Mouse (Mus musculus) limb, embryonic 14.5 days (tissue): ENCODE results near the gene Ube2v1. TPM values are rescaled to one million over a fixed set of nuclear protein-coding genes. Genes with fewer than 3 reads are reported as not detected.

Experiments used
- ATAC-seq: fragments of 200-750 bp; cut with Nextera tagmentation; 2 replicates; pipeline ENCODE4 v1.8.0; 2017; ENCODE audit warnings: low read depth, moderate number of reproducible peaks, moderate TSS enrichment; ENCODE audit not compliant: low FRiP score
- DNase-seq: peaks from one replicate; pipeline ENCODE4 v3.0.0-alpha.2; 2015; ENCODE audit warnings: low spot score
- H3K27ac ChIP-seq: fragments of 300-500 bp; sonication (generic); replicated peaks from 2 replicates; pipeline ENCODE4 v1.5.1; 2014; ENCODE audit warnings: low read depth, mild to moderate bottlenecking, low read length, moderate library complexity, mixed read lengths
- H3K27me3 ChIP-seq: fragments of 300-500 bp; sonication (generic); 2 replicates; pipeline ENCODE4 v1.6.1; 2014; ENCODE audit warnings: low read length, mixed read lengths; ENCODE audit not compliant: control insufficient read depth, insufficient read depth
- H3K36me3 ChIP-seq: fragments of 300-500 bp; sonication (generic); 2 replicates; pipeline ENCODE4 v1.6.1; 2014; ENCODE audit warnings: mild to moderate bottlenecking, low read length, moderate library complexity, mixed read lengths; ENCODE audit not compliant: control insufficient read depth, insufficient read depth
- H3K4me1 ChIP-seq: fragments of 300-500 bp; sonication (generic); 2 replicates; pipeline ENCODE4 v1.6.1; 2014; ENCODE audit warnings: antibody characterized with exemption, low read length, mixed read lengths; ENCODE audit not compliant: control insufficient read depth, insufficient read depth
- H3K4me2 ChIP-seq: fragments of 300-500 bp; sonication (generic); replicated peaks from 2 replicates; pipeline ENCODE4 v1.6.1; 2014; ENCODE audit warnings: low read depth, mild to moderate bottlenecking, low read length, moderate library complexity; ENCODE audit not compliant: severe bottlenecking
- H3K4me3 ChIP-seq: fragments of 300-500 bp; sonication (generic); replicated peaks from 2 replicates; pipeline ENCODE4 v1.5.1; 2014; ENCODE audit warnings: low read length
- H3K9ac ChIP-seq: fragments of 300-500 bp; sonication (generic); 2 replicates; pipeline ENCODE4 v1.6.1; 2014; ENCODE audit warnings: mild to moderate bottlenecking, low read depth, low read length, moderate library complexity; ENCODE audit not compliant: severe bottlenecking
- H3K9me3 ChIP-seq: fragments of 300-500 bp; sonication (generic); 2 replicates; pipeline ENCODE4 v1.6.1; 2016; ENCODE audit warnings: low read length; ENCODE audit not compliant: control insufficient read depth
- POLR2A ChIP-seq: fragments of 200-500 bp; IDR thresholded peaks from 2 replicates; pipeline ENCODE4 v1.8.0; 2012; ENCODE audit warnings: inconsistent platforms, mild to moderate bottlenecking, moderate library complexity, borderline replicate concordance; ENCODE audit not compliant: insufficient read depth, insufficient read length; ENCODE audit errors: extremely low read depth
- WGBS: fragments of 180-500 bp; shearing (Covaris S2); extraction: QIAGEN DNeasy Blood & Tissue Kit; methylation state at CpG from one replicate; pipeline ENCODE4 v1.1.7; 2014; 5-methylcytosine and 5-hydroxymethylcytosine counted together
- polyA plus RNA-seq, 2 experiments: library from polyadenylated mRNA; depleted of rRNA in 1 of 2; stranded (reverse) in 1 of 2; unstranded in 1 of 2; fragments of >200 nt; fragmentation: Nextera tagmentation in 1 of 2; extraction: Ambion mirVana in 1 of 2; gene quantifications; 2 replicates each; pipeline versions ENCODE4 v1.2.1 to v1.2.3; 2012 to 2014

The Ube2v1 gene
- polyA plus RNA-seq, 2 experiments, result 137 to 270 TPM

GRCm38 (mm10) chr2:167662713-167663112 is 30.8 kb upstream of the Ube2v1 start:
- no peak overlapping the region for H3K9ac ChIP-seq
- H3K9me3 ChIP-seq, result no peaks in the 10 kb centered on the region
- no peaks in the 10 kb centered on the region for H3K27me3 ChIP-seq
- 55% methylated on average over 6 of the region's 6 CpGs for WGBS
- DNase-seq (no peak), ATAC-seq (no peak)
- TF ChIP-seq POLR2A, result no peak
- H3K4me1 ChIP-seq, result peaks cover 20% of the 10 kb centered on the region
- H3K4me2 ChIP-seq, result no peak overlapping the region
- H3K27ac ChIP-seq, result no peak overlapping the region
- no peak overlapping the region for H3K4me3 ChIP-seq
- H3K36me3 ChIP-seq, result no peaks in the 10 kb centered on the region; the same call in 1 of the 2 replicates

- WGBS, result 0% methylated on average over 75 of the region's 110 CpGs
- peak; percentile 75; the same call in 1 of the 2 replicates for TF ChIP-seq POLR2A
- no peaks in the 10 kb centered on the region for H3K9me3 ChIP-seq
- ATAC-seq (peak; percentile 96), DNase-seq (peak; percentile 93)
- H3K9ac ChIP-seq, result peak within 1 kb of the TSS; percentile 84
- peak within 1 kb of the TSS; percentile 97 for H3K4me2 ChIP-seq
- no peaks in the 10 kb centered on the region; the same call in 1 of the 2 replicates for H3K36me3 ChIP-seq
- peaks cover 20% of the 10 kb centered on the region for H3K4me1 ChIP-seq
- H3K27ac ChIP-seq, result peak within 1 kb of the TSS; percentile 58; the same call in 1 of the 2 replicates
- peak within 1 kb of the TSS; percentile 92 for H3K4me3 ChIP-seq
- H3K27me3 ChIP-seq, result no peaks in the 10 kb centered on the region
Observed at GRCm38 (mm10) chr2:167661270-167662203, 29.6 kb upstream of the Ube2v1 start, which contains the start of gene Gm20431. TSS of gene Gm20431 (minus strand) at chr2:167661496.

GRCm38 (mm10) chr2:167660611-167660971 is 28.7 kb upstream of the Ube2v1 start:
- H3K9ac ChIP-seq, result peak overlapping the region; percentile 84
- H3K4me3 ChIP-seq, result peak overlapping the region; percentile 92
- peak overlapping the region; percentile 97 for H3K4me2 ChIP-seq
- no peaks in the 10 kb centered on the region; the same call in 1 of the 2 replicates for H3K36me3 ChIP-seq
- H3K27ac ChIP-seq, result no peak overlapping the region
- no peak for ATAC-seq
- under 1% methylated on average over 12 of the region's 12 CpGs for WGBS
- no peak for DNase-seq
- TF ChIP-seq POLR2A, result no peak
- no peaks in the 10 kb centered on the region for H3K27me3 ChIP-seq
- peaks cover 20% of the 10 kb centered on the region for H3K4me1 ChIP-seq
- H3K9me3 ChIP-seq, result no peaks in the 10 kb centered on the region

GRCm38 (mm10) chr2:167659847-167660610 is 28.1 kb upstream of the Ube2v1 start:
- H3K4me2 ChIP-seq, result peak overlapping the region; percentile 97
- 23% methylated on average over 13 of the region's 13 CpGs for WGBS
- H3K4me1 ChIP-seq, result peaks cover 20% of the 10 kb centered on the region
- TF ChIP-seq POLR2A, result no peak
- H3K36me3 ChIP-seq, result peaks cover under 1% of the 10 kb centered on the region
- H3K4me3 ChIP-seq, result peak overlapping the region; percentile 92
- H3K27ac ChIP-seq, result no peak overlapping the region
- H3K9me3 ChIP-seq, result no peaks in the 10 kb centered on the region
- peak overlapping the region; percentile 84 for H3K9ac ChIP-seq
- DNase-seq, result peak; percentile 29
- ATAC-seq, result no peak
- no peaks in the 10 kb centered on the region for H3K27me3 ChIP-seq
